Mouse (Mus musculus) cerebellum, adult 9-11 months (tissue): Measurements from ENCODE around the gene Dhrs7b.
"Not testable (repeated sequence)": the region's sequence is repeated elsewhere in the genome, so short reads cannot be mapped to it uniquely, and the experiment has no call there.

Experiments used
- DNase-seq: peaks from one replicate; pipeline ENCODE4 v3.0.0; 2022

Dhrs7b gene

DNA sequence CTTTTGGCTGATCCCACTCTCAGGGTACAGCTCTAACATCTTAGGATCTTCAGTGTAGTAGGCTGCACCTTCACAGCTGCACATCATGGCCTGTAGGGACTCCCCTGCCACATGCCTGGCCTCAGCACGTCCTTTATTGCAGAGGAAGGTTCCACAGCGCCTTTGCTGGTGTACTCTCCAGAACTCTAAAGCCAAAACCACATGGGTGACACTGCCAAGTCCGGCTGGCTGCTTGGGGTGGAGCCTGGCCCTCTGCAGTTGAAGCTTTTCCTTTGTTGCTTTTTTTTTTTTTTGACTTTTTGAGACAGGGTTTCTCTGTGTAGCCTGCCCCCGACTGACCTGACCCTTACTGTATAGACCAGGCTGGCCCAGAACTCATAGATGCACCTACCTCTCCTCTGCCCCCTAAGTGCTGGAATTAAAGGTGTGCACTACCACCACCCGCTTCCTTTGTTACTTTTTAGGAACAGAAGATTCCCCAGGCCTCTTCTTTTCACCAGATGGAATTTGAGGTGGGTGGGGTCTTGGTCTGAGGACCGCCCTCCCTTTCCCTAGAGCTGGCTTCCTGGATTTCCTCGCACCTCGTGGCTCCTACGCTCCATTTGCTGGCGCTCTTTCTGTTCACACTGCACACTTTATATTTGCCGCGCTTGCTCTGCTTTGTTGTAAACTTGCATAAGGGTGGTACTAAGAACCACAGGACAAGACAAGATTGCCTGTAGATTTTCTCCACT, 11.2 kb downstream of the Dhrs7b start:
- no peak for DNase-seq

GRCm38 (mm10) chr11:60843412-60843811, 13.0 kb downstream of the Dhrs7b start:
- no peak for DNase-seq

- DNase-seq, result no peak
Observed at GRCm38 (mm10) chr11:60845415-60845814, 15.0 kb downstream of the Dhrs7b start.

- DNase-seq, result no peak
Observed at GRCm38 (mm10) chr11:60856587-60856986, 26.2 kb downstream of the Dhrs7b start.

DNA sequence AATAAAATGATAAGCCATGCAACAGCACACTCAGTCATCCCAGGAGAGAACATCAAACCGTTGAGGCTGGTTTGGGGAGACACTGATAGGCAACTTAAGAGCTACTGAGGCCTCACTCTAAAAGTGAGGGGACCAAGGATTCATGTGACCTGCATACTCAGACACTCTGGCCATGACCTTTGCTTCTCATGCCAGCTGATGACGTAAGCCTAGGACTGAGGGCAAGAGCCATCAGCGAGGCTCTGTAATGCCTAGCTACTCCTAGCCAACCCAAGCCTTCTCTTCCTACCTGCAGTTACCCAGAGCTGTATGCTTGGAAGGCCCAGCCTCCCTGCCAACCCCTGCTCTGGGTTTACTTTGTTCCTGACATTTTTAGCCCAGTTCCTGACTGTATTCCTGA, 31.6 kb downstream of the Dhrs7b start:
- no peak for DNase-seq

GRCm38 (mm10) chr11:60863196-60863595, 32.8 kb downstream of the Dhrs7b start:
- DNase-seq, result peak; percentile 50

DNA sequence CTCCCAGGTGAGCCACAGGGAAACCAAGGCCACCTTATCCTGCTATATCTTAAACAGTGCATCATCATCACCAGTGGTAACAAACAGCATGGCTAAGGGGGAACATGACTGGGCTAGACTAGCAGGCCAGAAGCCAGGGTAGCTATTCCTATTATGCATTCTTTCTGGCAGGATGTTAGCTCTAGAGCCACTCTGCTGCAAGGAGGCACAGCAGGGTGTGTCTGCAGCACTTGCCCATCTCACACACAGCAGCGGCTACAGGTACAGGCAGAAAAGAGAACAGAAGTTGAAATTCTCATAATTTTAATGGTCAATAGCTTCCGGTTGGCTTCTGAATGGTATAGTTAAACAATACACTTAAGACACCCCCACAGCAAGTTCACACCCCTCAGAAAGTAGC, 33.7 kb downstream of the Dhrs7b start:
- DNase-seq, result no peak

- DNase-seq, result no peak
Observed at GRCm38 (mm10) chr11:60864916-60865315, 34.5 kb downstream of the Dhrs7b start.

DNA sequence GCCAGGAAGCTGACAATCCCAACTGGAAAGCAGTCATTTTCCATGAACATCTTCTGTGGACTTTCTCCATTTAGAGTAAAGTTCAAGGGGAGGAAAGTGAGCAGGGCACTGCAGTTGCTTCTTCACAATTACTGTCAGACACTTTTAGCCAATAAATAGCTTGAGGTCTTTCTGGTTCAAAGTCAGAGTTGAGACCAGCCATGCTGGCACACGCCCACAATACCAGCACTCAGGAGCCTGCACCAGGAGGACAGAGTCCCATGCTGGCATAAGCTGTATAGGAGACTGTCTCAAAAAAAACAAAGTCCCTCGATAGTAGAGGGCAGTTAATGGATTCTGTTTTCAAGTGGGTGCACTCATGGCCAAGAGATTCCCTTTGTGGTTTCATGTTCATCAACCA, 35.6 kb downstream of the Dhrs7b start:
- no peak for DNase-seq

DNA sequence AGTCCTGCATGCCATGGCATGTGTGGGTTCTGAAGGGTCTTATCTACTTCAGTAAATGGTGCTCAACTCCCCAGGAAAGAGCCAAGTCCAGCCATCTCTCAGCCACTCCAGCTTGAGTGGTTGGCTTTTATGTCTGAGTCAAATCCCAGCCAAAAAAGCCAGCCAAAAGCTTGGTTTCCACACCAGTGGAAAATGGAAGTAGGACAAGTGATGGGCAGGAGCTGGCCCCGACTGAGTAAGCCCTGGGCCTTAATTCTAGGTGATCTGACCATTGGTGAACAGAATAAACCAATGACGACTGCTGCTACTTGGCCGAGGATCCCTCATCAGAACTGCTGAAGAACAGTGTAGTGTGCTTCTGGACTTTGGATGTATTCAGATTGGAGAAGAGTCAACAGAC, 37.0 kb downstream of the Dhrs7b start:
- peak; percentile 45 for DNase-seq

GRCm38 (mm10) chr11:60867904-60868303, 37.5 kb downstream of the Dhrs7b start:
- DNase-seq, result no peak

- not testable (repeated sequence) for DNase-seq
Observed at GRCm38 (mm10) chr11:60869471-60869870, 39.0 kb downstream of the Dhrs7b start.

DNA sequence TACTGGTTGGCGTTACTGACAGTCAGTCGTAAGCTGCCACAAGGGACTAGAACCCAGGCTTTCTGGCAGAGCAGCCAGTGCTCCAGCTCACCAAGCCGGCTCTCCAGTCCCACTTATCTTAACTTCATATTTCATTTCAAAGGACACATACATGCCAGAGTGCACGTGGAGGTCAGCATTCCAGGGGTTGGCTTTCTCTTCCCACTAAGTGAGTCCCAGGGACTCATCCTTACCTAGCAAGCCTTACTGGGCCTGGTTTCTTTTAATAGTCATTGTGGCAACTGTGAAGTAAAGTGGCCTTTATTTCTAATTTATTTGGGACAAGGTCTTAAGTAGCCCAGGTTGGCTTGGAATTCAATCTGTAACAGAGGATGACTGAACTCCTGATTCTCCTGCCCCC, 41.0 kb downstream of the Dhrs7b start:
- no peak for DNase-seq

DNA sequence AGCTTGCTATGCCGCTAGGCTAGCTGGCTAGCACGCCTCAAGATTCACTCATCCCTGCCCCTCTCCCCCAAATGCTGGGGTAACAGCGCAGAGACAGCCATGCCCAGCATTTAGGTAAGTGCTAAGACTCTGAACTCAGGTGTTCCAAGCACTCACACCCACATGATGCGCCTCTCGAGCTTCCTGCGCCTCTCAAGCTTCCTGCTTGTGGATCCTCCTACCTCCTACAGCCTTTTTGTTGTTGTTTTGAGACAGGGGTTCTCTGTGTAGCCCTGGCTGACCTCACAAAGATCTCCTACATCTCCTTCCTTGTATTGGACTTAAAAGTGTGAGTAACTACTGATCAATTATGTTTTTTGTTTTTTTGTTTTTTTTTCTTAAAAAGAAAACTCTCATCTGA, 42.7 kb downstream of the Dhrs7b start:
- DNase-seq, result no peak

- no peak for DNase-seq
Observed at GRCm38 (mm10) chr11:60878056-60878612, 47.7 kb downstream of the Dhrs7b start.

DNA sequence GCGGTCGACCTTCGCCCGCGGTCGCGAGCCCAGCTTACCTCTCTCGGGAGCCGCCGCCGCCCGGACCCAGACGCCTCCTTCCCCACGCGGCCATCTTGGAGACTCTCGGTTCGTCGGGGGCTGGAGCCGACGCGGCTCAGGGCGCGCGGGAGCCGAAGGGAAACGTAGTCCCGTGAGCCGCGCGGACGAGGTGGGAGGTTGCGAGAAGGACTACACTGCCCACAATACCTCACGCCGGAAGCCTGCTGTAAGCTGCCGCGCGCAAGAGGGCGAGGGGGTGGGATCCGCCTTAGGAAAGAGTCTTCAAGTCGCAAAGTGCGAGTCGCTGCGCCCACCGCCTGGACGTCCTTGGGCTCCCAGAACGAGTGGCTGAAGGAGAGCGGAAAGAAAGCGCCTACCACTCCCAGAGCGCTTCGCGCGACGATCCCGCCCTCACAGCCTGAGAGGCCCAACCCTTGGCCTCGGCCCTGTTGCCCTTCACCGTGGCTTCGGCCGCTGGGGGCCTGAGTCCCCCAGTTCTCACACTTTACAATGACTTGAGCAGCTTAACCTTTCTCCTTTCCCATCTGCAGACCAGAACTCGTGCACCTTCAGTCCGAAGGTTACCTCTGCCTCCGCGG, 48.4 kb downstream of the Dhrs7b start, which contains the start of gene Tmem11:
Tmem11 (minus strand) TSS at position 598 of the 620 bp plus-strand sequence.
- DNase-seq, result peak; percentile 95

- DNase-seq, result peak; percentile 65
Observed at GRCm38 (mm10) chr11:60879423-60879822, 49.0 kb downstream of the Dhrs7b start.

DNA sequence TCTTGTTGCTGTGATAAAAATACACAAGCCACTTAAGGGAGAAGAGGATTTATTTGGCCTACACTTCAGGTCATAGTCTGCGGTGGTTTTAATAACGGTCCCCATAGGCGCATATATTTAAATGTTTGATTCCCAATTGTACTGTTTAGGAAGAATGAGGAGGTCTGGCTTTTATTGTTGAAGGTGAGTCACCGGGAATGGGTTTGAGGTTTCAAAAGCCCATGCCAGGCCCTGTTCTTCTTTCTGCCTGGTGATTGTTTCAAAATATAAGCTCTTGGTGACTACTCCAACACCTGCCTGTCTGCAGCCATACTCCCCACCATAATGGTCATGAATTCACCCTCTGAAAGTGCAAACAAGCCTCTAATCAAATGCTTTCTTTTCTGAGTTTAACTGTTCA, 50.1 kb downstream of the Dhrs7b start:
- DNase-seq, result no peak

DNA sequence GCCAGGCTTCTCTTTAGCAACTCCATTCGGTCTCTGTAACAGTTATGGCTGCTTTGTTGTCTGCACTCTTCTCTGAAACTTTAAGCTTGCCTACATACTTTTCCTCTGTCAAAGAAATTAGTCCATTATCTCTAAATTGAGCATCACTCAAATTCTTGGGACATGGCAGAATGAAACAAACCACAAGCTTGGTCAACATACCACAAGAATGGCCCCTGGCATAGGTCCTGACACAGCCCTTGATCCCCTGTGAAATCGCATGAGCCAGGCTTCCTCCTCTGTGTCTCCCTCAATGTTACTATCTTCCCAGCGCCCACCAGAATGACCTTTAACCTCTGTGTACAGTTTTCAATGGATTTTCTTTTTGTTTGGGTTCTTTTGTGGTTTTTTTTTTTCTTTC, 52.0 kb downstream of the Dhrs7b start:
- DNase-seq, result no peak

GRCm38 (mm10) chr11:60886986-60887385, 56.6 kb downstream of the Dhrs7b start:
- not testable (repeated sequence) for DNase-seq

GRCm38 (mm10) chr11:60889861-60890260, 59.4 kb downstream of the Dhrs7b start:
- no peak for DNase-seq

DNA sequence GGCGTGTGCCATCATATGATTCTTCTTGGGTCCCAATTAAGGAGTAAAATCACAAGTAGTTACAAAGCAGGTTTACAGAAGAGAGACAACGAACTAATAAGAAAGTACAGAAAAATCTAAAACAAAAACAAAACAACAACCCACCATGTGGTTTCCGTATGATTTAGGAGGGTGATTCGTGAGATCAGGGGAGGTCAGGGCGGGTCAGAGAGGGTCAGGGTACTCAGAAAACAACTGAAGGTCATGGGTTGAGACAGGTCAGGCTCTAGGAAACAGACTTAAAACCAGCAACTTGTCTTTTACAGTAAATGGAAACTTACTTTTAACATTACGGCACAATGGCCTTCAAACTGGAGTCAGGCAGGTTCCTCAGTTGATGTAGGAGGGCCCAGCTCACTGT, 59.9 kb downstream of the Dhrs7b start:
- DNase-seq, result no peak

DNA sequence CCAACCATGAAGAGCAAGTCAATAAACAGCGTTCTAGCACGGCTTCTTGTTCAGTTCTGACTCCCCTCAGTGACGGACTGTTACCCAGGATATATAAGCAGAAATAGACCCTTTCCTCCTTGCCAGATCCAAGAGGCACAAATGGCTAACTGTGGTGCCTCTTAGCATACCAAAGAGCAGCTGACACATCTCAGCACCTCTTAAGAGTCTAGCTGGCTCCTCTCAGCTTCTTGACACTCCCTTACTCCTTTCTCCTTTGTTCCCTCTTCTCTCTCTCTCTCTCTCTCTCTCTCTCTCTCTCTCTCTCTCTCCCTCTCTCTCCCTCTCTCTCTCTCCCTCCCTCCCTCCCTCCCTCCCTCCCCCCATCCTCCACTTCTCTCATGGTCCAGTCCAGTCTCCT, 60.3 kb downstream of the Dhrs7b start:
- no peak for DNase-seq

DNA sequence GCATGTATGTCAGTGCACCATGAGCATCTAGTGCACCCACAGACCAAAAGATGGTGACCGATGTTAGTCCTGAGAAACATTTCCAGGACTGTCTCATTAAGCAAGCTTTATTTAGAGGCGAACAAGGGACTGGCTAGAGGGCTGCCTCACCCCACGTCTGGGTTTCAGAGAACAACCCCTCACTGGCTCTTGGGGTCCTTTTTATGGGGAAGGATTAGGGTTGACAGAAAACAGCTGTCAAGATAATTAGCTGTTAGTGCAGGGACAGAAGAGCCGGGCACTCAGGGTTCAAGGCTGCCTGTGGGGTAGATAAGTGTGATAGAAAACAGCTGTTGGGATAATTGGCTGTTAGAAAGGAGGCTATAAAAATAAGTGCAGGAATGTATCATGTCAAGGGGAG, 65.5 kb downstream of the Dhrs7b start:
- no peak for DNase-seq
